Mouse (Mus musculus) olfactory bulb, adult 2 months (tissue): ENCODE measurements around the gene Mcu. TPM values are rescaled to one million over a fixed set of nuclear protein-coding genes. Genes with fewer than 3 reads are reported as not detected.

Experiments
- H3K27ac ChIP-seq: fragments of 200-500 bp; 2 replicates; pipeline ENCODE4 v1.5.1; 2012; ENCODE audit warnings: low read depth, low read length; ENCODE audit not compliant: insufficient read depth
- H3K4me1 ChIP-seq: fragments of 200-500 bp; 2 replicates; pipeline ENCODE4 v1.6.1; 2012; ENCODE audit warnings: low read length; ENCODE audit not compliant: control insufficient read depth, insufficient read depth
- H3K4me3 ChIP-seq: fragments of 200-500 bp; 2 replicates; pipeline ENCODE4 v1.5.1; 2012; ENCODE audit warnings: mild to moderate bottlenecking, low read depth, low read length, moderate library complexity; ENCODE audit not compliant: insufficient read depth
- CTCF ChIP-seq: fragments of 200-500 bp; IDR thresholded peaks from 2 replicates; pipeline ENCODE4 v1.5.1; 2012; ENCODE audit warnings: low read depth, mild to moderate bottlenecking, low read length, moderate library complexity; ENCODE audit not compliant: insufficient read depth
- POLR2A ChIP-seq: fragments of 200-500 bp; IDR thresholded peaks from 2 replicates; pipeline ENCODE4 v1.6.1; 2012; ENCODE audit warnings: mild to moderate bottlenecking, low read depth, low read length, moderate library complexity; ENCODE audit not compliant: insufficient read depth
- WGBS: fragments of 180-500 bp; shearing (Covaris S2); methylation state at CpG from one replicate; pipeline ENCODE4 v1.1.7; 2018; 5-methylcytosine and 5-hydroxymethylcytosine counted together
- polyA plus RNA-seq: library from polyadenylated mRNA; stranded (reverse); fragments of >200 nt; gene quantifications from 2 replicates; pipeline ENCODE4 v1.2.4, GENCODE M21; 2012; ENCODE audit warnings: low replicate concordance; ENCODE audit not compliant: missing spikeins, insufficient read depth, insufficient read length

Mcu gene
- polyA plus RNA-seq, 1 experiment = not detected

GRCm38 (mm10) chr10:59430701-59431218 is 185.7 kb downstream of the Mcu start:
- H3K4me1 ChIP-seq = peaks cover 8% of the 10 kb centered on the region
- H3K27ac ChIP-seq = peak overlapping the region; percentile 27; the same call in 1 of the 2 replicates
- WGBS = 40% methylated on average over 6 of the region's 6 CpGs
- H3K4me3 ChIP-seq = 0 out of 2 replicates have a peak overlapping the region, but pooled peaks have one; percentile 2
- TF ChIP-seq CTCF = no peak
- no peak for TF ChIP-seq POLR2A

DNA sequence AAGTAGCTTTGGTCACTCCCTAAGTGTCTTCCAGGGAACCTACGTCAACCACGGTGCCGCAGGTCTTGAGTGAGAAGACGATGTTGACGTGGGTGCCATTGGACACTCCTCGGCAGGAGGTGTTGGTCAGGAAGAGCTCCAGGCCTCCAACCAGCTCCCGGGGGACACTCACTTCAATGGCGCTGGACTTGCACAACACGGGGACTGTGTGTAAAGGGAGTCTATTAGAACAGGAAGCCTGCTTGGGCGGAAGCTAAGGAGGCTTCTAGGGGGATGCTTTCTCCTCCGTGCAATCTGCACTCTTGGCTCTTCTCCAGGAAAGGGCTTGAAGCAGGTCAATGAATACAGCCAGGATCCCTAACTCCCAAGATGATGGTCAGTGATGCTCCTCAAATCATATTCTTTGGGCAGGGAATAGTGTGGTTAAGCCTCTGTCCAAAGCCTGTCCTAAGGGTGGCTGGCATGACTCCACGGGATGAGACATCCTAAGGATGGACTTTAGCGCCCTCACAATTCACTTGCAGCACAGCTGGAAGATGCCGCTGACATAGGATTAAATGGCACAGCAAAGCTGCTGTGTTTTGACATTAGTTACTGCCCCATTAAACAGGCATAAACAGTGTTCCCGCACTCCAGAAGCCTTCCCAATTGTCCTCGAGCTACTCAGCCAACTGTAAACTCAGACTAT is 186.9 kb downstream of the Mcu start:
- TF ChIP-seq CTCF (no peak), POLR2A (no peak)
- peaks cover 8% of the 10 kb centered on the region for H3K4me1 ChIP-seq
- 73% methylated on average over 16 of the region's 16 CpGs for WGBS

GRCm38 (mm10) chr10:59426371-59426770 is 190.1 kb downstream of the Mcu start:
- Histone ChIP-seq H3K4me3 (no peak overlapping the region), H3K27ac (no peak overlapping the region), H3K4me1 (peaks cover 8% of the 10 kb centered on the region)
- TF ChIP-seq POLR2A = no peak
- TF ChIP-seq CTCF = no peak
- WGBS = 96% methylated on average over 4 of the region's 4 CpGs

More for the DNA sequence above, 186.9 kb downstream of the Mcu start:
- H3K27ac ChIP-seq = no peak overlapping the region
- H3K4me3 ChIP-seq = no peak overlapping the region

GRCm38 (mm10) chr10:59425369-59425768 is 191.1 kb downstream of the Mcu start:
- Histone ChIP-seq H3K4me1 (peaks cover 5% of the 10 kb centered on the region), H3K27ac (no peak overlapping the region), H3K4me3 (no peak overlapping the region)
- 61% methylated on average over 7 of the region's 7 CpGs for WGBS
- TF ChIP-seq POLR2A = no peak
- no peak for TF ChIP-seq CTCF

GRCm38 (mm10) chr10:59424453-59424852 is 192.0 kb downstream of the Mcu start:
- TF ChIP-seq CTCF = no peak
- TF ChIP-seq POLR2A = no peak
- Histone ChIP-seq H3K4me3 (no peak overlapping the region), H3K4me1 (peaks cover 2% of the 10 kb centered on the region), H3K27ac (no peak overlapping the region)
- WGBS = 89% methylated on average over 3 of the region's 3 CpGs

DNA sequence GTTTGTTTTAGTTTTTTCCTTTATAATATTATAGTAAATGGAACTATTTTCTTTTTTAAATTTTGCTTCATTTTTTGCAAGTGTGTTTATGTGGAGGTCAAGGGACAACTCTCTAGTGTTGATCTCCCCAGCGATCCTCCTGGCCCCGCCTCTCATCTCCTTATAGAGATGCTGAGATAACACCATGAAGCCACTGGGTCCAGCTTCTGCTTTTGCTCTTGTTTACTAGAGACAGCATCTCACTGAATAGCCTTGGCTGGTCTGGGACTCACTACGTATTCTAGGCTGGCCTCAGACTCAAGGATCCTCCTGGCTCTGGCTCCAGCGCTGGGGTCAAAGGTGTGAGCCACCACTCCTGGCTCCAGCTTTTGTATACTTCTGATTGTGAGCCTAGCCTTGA is 197.0 kb downstream of the Mcu start:
- WGBS = 93% methylated on average over 4 of the region's 4 CpGs
- no peaks in the 10 kb centered on the region for H3K4me1 ChIP-seq
- H3K4me3 ChIP-seq = no peak overlapping the region
- TF ChIP-seq CTCF (no peak), POLR2A (no peak)
- no peak overlapping the region for H3K27ac ChIP-seq

GRCm38 (mm10) chr10:59416623-59417022 is 199.9 kb downstream of the Mcu start:
- no peak overlapping the region for H3K4me3 ChIP-seq
- 67% methylated on average over 3 of the region's 3 CpGs for WGBS
- no peak overlapping the region for H3K27ac ChIP-seq

DNA sequence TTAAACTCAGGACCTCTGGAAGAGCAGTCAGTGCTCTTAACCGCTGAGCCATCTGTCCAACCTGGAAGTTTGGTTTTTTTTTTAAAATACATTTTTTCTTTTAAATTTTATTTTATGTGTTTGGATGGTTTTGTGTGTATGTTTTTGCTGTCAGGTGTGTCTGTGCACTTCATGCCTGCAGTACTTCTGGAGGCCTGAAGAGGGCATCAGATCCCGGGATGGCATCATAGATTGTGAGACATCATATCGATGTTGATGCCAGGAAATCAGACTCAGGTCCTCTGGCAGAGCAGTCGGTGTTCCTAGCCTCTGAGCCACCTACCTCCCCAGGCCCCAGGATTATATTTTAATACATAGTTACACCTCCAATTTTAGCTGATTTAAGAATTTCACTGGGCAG is 202.8 kb downstream of the Mcu start:
- Histone ChIP-seq H3K27ac (no peak overlapping the region), H3K4me3 (no peak overlapping the region), H3K4me1 (no peaks in the 10 kb centered on the region)
- WGBS = 92% methylated on average over 4 of the region's 4 CpGs
- TF ChIP-seq POLR2A (no peak), CTCF (no peak)

More at GRCm38 (mm10) chr10:59416623-59417022, 199.9 kb downstream of the Mcu start:
- TF ChIP-seq CTCF (no peak), POLR2A (no peak)
- no peaks in the 10 kb centered on the region for H3K4me1 ChIP-seq

- Histone ChIP-seq H3K4me1 (no peaks in the 10 kb centered on the region), H3K4me3 (no peak overlapping the region), H3K27ac (no peak overlapping the region)
- TF ChIP-seq POLR2A (no peak), CTCF (no peak)
- WGBS = 88% methylated on average over 12 of the region's 12 CpGs
Measured at GRCm38 (mm10) chr10:59410264-59410663, 206.2 kb downstream of the Mcu start.
